Mouse (Mus musculus): ENCODE data around the gene Wnt9a. TPM values are rescaled to one million over a fixed set of nuclear protein-coding genes. Genes with fewer than 3 reads are reported as not detected.
"Not testable (repeated sequence)": the region's sequence is repeated elsewhere in the genome, so short reads cannot be mapped to it uniquely, and the experiment has no call there.

The Wnt9a gene
- total RNA-seq, 1 experiment from 2014 or later: 1.1 TPM

DNA sequence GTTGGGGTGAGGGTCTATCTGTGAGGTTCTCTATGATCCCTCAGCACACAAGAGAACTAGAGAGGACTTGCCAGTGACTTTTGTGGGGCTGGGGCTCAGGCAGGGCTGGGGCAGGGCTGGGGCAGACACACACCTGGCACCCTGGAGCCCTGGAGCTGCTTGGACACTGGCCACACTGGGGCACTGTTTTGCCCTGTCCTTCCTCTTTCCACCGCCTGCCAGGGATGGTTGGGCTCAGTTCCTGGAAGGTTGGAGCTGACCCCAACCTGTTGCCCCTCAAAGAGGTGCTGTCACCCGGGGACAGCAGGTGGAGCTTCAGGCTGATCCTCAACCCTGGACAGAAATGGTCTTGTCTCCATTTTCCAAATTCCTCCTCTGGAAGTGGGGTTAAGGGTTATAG is 29.2 kb downstream of the Wnt9a start:
- no peak for DNase-seq

DNA sequence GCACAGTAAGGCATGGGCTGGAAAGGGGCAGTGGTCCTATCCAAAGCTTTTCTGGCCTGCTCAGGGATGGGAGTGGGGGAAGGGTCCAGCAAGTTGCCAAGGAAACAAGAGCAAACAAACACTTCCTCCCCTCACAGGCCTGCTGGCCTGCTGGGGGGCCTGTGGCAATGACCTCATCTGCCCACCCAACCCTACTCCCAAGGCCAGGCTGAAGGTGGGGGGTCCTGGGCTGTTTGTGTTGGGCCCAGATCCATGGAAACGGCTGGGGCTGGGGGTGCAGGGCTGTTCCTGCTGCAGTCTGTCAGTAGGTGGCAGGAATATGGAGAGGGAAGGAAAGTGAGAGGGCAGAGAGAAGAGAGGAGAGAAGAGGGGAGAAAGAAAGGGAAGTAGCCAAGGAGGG is 29.7 kb downstream of the Wnt9a start:
- no peak for DNase-seq

- DNase-seq: peak; percentile 31
Observed at GRCm38 (mm10) chr11:59337955-59338735, 31.4 kb downstream of the Wnt9a start.

DNA sequence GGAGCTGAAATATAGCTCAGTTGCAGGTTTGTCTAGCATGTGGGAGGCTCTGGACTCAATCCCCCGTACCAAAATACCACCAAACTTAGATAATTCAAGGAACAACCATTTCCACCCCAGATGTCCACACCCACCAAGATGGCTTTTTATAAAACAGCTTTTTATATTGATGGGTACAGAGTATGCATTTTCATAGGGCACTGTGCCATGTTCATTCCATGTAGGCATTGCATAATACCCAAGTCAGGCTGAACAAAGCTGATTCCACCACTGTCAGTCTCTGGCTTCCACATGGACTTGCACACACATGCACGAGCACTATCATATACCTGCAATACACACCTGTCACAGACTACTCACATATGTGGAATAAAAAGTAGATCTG is 32.0 kb downstream of the Wnt9a start:
- no peak for DNase-seq

GRCm38 (mm10) chr11:59342956-59343355 is 36.2 kb downstream of the Wnt9a start:
- no peak for DNase-seq

- DNase-seq: peak; percentile 47
Observed at GRCm38 (mm10) chr11:59346166-59346910, 39.6 kb downstream of the Wnt9a start.

DNA sequence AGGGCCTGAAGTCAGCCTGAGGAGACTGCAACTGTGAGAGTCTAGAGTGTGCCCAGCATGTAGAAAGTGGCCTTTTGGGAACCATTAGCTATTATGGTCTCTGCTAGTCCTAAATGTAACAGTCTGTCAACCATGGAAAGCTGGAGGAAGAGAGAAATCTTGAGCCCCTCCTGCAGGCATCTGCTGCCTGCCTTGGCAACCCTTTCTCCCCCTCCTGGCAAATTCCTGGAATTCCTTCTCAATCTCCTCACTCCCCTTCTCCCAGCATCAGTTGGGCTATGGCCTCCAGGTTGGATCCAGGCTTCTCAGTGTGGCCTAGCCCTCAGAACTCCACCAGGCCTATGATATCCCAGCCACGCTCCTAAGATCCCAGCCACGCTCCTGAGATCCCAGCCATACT is 43.6 kb downstream of the Wnt9a start:
- DNase-seq: no peak

- no peak for DNase-seq
Observed at GRCm38 (mm10) chr11:59354793-59355192, 48.1 kb downstream of the Wnt9a start.

GRCm38 (mm10) chr11:59356874-59357289 is 50.2 kb downstream of the Wnt9a start:
- DNase-seq: no peak

- DNase-seq: no peak
Observed at GRCm38 (mm10) chr11:59361291-59361690, 54.6 kb downstream of the Wnt9a start.

DNA sequence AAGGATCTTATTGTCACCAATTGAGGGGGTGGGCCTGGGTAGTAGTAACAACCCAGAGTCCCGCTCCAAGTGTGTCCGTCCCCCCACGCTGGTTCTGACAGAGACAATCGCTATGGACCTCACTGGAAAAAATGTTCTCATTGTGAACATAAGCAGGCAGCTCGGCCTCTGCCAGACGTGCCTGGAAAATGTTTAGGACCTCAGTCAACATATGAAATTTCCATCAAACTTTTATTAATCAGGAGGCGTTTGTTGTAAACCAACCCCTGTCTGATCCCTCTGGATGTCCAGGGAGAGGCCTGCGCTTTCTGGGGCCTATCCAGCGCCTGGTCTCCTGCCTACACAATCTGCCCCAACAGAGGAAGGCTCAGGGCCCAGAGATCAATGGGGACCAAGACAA is 57.3 kb downstream of the Wnt9a start:
- no peak for DNase-seq

GRCm38 (mm10) chr11:59364417-59364816 is 57.7 kb downstream of the Wnt9a start:
- DNase-seq: no peak

DNA sequence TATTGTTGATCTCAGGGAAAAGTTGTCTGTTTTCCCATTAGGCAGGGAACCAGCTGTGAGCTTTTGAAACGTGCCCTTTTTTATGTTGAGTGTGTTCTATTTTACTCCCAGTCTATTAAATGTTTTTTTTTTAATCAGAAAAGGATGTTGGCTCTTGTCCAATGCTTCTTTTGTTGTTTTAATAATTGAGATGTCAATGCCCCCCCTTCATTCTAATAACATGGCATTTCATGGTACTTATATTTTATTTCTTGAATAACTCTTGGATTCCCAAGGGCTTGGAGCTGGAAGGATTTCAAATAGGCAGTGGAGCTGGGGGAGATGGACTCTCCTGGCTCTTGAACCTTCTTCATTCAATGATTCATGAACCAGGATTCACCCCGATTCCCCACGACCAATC is 59.3 kb downstream of the Wnt9a start:
- DNase-seq: no peak

DNA sequence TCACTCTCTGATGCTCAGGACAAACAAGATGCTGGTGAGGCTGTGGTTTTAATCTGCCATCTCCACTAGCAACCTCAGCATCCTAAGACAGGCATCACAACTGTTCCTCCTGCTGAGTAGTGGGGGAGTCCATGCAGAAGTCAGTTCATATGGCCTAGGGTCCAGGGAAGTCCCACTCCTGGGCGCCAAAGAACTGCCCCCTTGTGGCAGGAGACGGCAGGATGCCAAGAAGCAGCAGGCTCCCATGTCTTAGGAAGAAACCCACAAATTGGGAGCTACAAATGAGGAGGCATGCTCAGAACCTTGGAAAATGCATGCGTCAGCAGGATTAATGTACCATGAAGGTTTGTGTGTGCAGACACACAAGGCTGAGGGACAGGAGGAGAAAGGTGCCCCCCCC is 59.9 kb downstream of the Wnt9a start:
- no peak for DNase-seq

GRCm38 (mm10) chr11:59367955-59368354 is 61.2 kb downstream of the Wnt9a start:
- DNase-seq: not testable (repeated sequence)

DNA sequence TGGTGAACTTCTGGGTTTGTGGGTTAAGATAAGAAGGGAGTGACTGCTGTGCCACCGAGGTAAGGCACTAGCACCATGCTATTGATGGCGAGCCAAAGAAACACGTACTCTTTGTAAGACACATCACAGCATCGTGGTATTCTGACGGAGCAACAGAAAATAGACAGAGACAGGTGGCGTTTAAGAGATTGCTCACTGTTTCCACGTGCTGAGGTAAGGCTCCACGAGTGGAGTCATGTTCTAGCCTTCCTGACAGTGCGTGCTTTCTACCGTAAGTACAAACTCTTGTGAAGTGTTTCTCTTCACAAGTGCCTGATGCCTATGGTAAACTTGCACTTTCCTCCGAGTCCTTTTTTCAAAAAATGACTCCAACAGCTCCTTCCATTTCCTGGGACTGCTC is 63.1 kb downstream of the Wnt9a start:
- DNase-seq: no peak

GRCm38 (mm10) chr11:59375475-59375874 is 68.7 kb downstream of the Wnt9a start, which contains the start of gene Prss38:
Prss38 (minus strand) TSS chr11:59375657.
- no peak for DNase-seq

DNA sequence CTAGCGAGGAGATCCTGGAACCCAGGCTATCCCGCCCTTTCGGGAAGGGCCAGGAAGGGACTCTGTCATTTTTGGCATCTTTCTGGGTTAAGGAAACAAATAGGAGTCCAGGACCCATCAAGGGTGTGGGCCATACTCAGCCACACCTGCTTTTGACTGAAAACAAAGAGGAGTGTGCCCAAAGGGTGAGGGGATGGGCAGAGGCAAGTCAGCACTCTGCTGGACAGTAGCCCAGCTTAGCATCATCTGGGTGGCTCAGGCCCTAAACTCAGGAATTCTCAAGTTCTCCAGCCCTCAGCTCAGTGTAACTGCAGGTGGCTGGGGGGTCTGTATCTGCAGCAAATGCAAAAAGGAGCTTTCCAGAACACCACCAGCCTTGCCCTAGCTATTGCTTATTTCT is 71.3 kb downstream of the Wnt9a start:
- no peak for DNase-seq

DNA sequence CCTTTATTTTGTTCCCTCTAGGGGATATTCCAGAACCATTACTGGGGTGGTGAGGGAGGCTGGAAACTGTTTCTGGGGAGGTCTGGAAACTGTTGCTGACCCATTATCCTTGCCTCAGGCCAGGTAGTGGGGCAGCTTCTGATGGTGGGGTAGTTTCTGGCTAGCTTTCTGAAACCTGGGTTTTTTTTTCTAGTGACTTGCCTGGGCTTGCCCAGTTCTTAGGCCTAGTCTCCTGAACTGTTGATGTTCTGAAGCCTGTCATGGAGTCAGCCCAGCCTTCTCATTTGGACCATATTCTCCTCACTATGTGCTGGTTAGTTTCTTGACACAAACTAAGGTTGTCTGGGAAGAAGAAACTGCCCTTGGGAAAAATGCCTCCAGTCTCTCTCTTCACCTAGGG is 72.8 kb downstream of the Wnt9a start:
- DNase-seq: no peak

Measured in adrenal gland, postnatal 14 days (tissue).